Mouse (Mus musculus): ENCODE measurements at regions not wholly inside any gene's neighbourhood (a gene's known extent, or its start where the extent isn't known, plus 50 kb on each side); places are given as distances from the start of the nearest gene placed in this dataset.

- TF ChIP-seq POLR2A (IDR thresholded peaks at IDR 0.05; ENCODE audit: low read depth, low read length) (no peak), CTCF (IDR thresholded peaks at IDR 0.05; ENCODE audit: extremely low read depth, insufficient read length, insufficient replicate concordance, low read depth, low read length) (no peak)
- Histone ChIP-seq H3K27me3 (ENCODE audit: control insufficient read depth, insufficient read depth, low read length) (no peaks in the 10 kb centered on the region), H3K4me3 (ENCODE audit: low read depth, low read length) (no peak overlapping the region), H3K4me1 (ENCODE audit: control insufficient read depth, insufficient read depth, insufficient read length, low read length) (no peaks in the 10 kb centered on the region), H3K36me3 (ENCODE audit: control insufficient read depth, insufficient read depth, low read length) (no peaks in the 10 kb centered on the region), H3K27ac (ENCODE audit: insufficient read depth, low read depth, low read length) (no peak overlapping the region)
- WGBS: 63% methylated on average over 10 of the region's 10 CpGs
These were observed 54.0 kb upstream of the Cerkl start for GRCm38 (mm10) chr2:79510485-79511094.

- Histone ChIP-seq H3K36me3 (ENCODE audit: control insufficient read depth, insufficient read depth, low read length) (no peaks in the 10 kb centered on the region), H3K4me1 (ENCODE audit: control insufficient read depth, insufficient read depth, insufficient read length, low read length) (no peaks in the 10 kb centered on the region), H3K27me3 (ENCODE audit: control insufficient read depth, insufficient read depth, low read length) (no peaks in the 10 kb centered on the region), H3K27ac (ENCODE audit: insufficient read depth, low read depth, low read length) (no peak overlapping the region), H3K4me3 (ENCODE audit: low read depth, low read length) (no peak overlapping the region)
- TF ChIP-seq CTCF (IDR thresholded peaks at IDR 0.05; ENCODE audit: extremely low read depth, insufficient read length, insufficient replicate concordance, low read depth, low read length) (no peak), POLR2A (IDR thresholded peaks at IDR 0.05; ENCODE audit: low read depth, low read length) (no peak)
- WGBS: 63% methylated on average over 6 of the region's 6 CpGs
These were observed 54.5 kb upstream of the Cerkl start for GRCm38 (mm10) chr2:79511108-79511507.

DNA sequence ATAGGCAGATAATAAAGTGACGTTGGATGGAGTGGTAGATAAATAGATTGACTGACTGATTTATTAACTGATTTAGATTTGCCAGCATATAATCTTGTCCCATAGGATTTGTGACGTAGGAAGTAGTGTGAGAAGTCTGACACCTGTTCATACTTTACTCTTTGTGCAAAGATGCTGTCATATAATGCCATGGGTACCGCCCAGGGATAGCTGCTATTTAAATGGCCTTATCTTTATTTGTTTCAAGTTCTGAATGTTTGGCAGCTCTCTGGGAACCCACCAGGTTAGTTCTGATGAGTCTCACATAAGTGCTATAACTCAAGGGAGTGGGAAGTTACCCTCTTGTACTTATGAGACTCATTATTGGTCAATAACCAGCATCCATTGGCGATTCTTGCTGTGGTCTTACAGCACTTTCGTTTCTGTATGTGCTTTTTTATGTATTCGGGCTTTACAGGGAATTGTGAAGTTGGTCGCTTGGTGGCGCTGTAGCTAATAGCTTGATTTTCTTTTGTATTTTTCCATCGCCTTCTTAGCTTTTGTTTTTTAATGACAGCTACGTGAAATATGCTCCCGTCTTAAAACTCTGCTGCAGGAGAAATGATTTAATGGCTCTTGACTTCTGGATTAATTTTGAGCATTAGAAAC, 55.2 kb upstream of the Cerkl start:
- no peak overlapping the region for H3K4me3 ChIP-seq (ENCODE audit: low read depth, low read length)
- H3K4me1 ChIP-seq (ENCODE audit: control insufficient read depth, insufficient read depth, insufficient read length, low read length): no peaks in the 10 kb centered on the region
- H3K36me3 ChIP-seq (ENCODE audit: control insufficient read depth, insufficient read depth, low read length): no peaks in the 10 kb centered on the region
- WGBS: 10% methylated on average over 11 of the region's 11 CpGs
- TF ChIP-seq CTCF (IDR thresholded peaks at IDR 0.05; ENCODE audit: extremely low read depth, insufficient read length, insufficient replicate concordance, low read depth, low read length) (no peak), POLR2A (IDR thresholded peaks at IDR 0.05; ENCODE audit: low read depth, low read length) (no peak)
- no peaks in the 10 kb centered on the region for H3K27me3 ChIP-seq (ENCODE audit: control insufficient read depth, insufficient read depth, low read length)
- no peak overlapping the region for H3K27ac ChIP-seq (ENCODE audit: insufficient read depth, low read depth, low read length)

GRCm38 (mm10) chr2:79512374-79512773, 55.8 kb upstream of the Cerkl start:
- Histone ChIP-seq H3K36me3 (ENCODE audit: control insufficient read depth, insufficient read depth, low read length) (no peaks in the 10 kb centered on the region), H3K27me3 (ENCODE audit: control insufficient read depth, insufficient read depth, low read length) (no peaks in the 10 kb centered on the region), H3K27ac (ENCODE audit: insufficient read depth, low read depth, low read length) (no peak overlapping the region), H3K4me3 (ENCODE audit: low read depth, low read length) (no peak overlapping the region), H3K4me1 (ENCODE audit: control insufficient read depth, insufficient read depth, insufficient read length, low read length) (no peaks in the 10 kb centered on the region)
- 38% methylated on average over 2 of the region's 2 CpGs for WGBS
- TF ChIP-seq POLR2A (IDR thresholded peaks at IDR 0.05; ENCODE audit: low read depth, low read length): no peak
- TF ChIP-seq CTCF (IDR thresholded peaks at IDR 0.05; ENCODE audit: extremely low read depth, insufficient read length, insufficient replicate concordance, low read depth, low read length): no peak

DNA sequence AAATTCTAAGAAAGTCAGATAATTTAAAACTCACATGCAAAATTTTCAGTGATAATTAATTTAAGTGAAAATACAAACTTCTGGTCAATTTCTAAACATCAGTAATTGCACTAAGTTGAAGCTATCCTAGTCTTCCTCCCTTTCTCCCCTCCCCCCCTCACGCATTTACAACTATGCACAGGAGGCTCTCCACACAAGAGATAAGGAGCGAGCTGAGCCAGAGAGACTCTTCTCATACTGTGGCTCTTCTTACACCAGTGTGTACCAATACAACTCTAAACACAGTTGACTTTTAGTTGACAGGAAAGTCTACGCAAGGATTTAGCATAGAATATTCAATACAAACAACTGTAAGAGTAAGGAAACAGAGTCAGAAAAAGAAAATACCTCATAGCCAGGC, 57.1 kb upstream of the Cerkl start:
- H3K4me3 ChIP-seq (ENCODE audit: low read depth, low read length): no peak overlapping the region
- TF ChIP-seq POLR2A (IDR thresholded peaks at IDR 0.05; ENCODE audit: low read depth, low read length): no peak
- no peak for TF ChIP-seq CTCF (IDR thresholded peaks at IDR 0.05; ENCODE audit: extremely low read depth, insufficient read length, insufficient replicate concordance, low read depth, low read length)
- H3K27me3 ChIP-seq (ENCODE audit: control insufficient read depth, insufficient read depth, low read length): no peaks in the 10 kb centered on the region
- no peaks in the 10 kb centered on the region for H3K4me1 ChIP-seq (ENCODE audit: control insufficient read depth, insufficient read depth, insufficient read length, low read length)
- no peak overlapping the region for H3K27ac ChIP-seq (ENCODE audit: insufficient read depth, low read depth, low read length)
- no peaks in the 10 kb centered on the region for H3K36me3 ChIP-seq (ENCODE audit: control insufficient read depth, insufficient read depth, low read length)
- 80% methylated on average over 3 of the region's 3 CpGs for WGBS

GRCm38 (mm10) chr2:79518046-79518750, 61.6 kb upstream of the Cerkl start:
- peaks cover 7% of the 10 kb centered on the region; the same call in 1 of the 2 replicates for H3K4me1 ChIP-seq (ENCODE audit: control insufficient read depth, insufficient read depth, insufficient read length, low read length)
- WGBS: 82% methylated on average over 8 of the region's 8 CpGs

More at GRCm38 (mm10) chr2:79518046-79518750, 61.6 kb upstream of the Cerkl start:
- Histone ChIP-seq H3K4me3 (ENCODE audit: low read depth, low read length) (no peak overlapping the region), H3K36me3 (ENCODE audit: control insufficient read depth, insufficient read depth, low read length) (no peaks in the 10 kb centered on the region), H3K27ac (ENCODE audit: insufficient read depth, low read depth, low read length) (no peak overlapping the region), H3K27me3 (ENCODE audit: control insufficient read depth, insufficient read depth, low read length) (no peaks in the 10 kb centered on the region)
- no peak for TF ChIP-seq POLR2A (IDR thresholded peaks at IDR 0.05; ENCODE audit: low read depth, low read length)
- no peak for TF ChIP-seq CTCF (IDR thresholded peaks at IDR 0.05; ENCODE audit: extremely low read depth, insufficient read length, insufficient replicate concordance, low read depth, low read length)
